Mouse (Mus musculus) midbrain, postnatal 0 days (tissue): ENCODE results near the gene Padi1. TPM values are rescaled to one million over a fixed set of nuclear protein-coding genes. Genes with fewer than 3 reads are reported as not detected.

Source experiments
- ATAC-seq: fragments of 200-750 bp; cut with Nextera tagmentation; 2 replicates; pipeline ENCODE4 v1.8.0; 2017; ENCODE audit warnings: moderate number of reproducible peaks, mild to moderate bottlenecking, moderate TSS enrichment, moderate library complexity; ENCODE audit not compliant: low FRiP score
- DNase-seq: peaks from one replicate; pipeline ENCODE4 v3.0.0-alpha.2; 2015; ENCODE audit warnings: low spot score
- H3K27ac ChIP-seq: fragments of 300-500 bp; sonication (generic); 2 replicates; pipeline ENCODE4 v1.5.1; 2014; ENCODE audit warnings: low read depth, mild to moderate bottlenecking, low read length, mixed read lengths
- H3K27me3 ChIP-seq: fragments of 300-500 bp; sonication (generic); 2 replicates; pipeline ENCODE4 v1.6.1; 2014; ENCODE audit warnings: low read length, control low read depth, mixed read lengths; ENCODE audit not compliant: insufficient read depth
- H3K36me3 ChIP-seq: fragments of 300-500 bp; sonication (generic); 2 replicates; pipeline ENCODE4 v1.6.1; 2014; ENCODE audit warnings: low read length, control low read depth, mixed read lengths; ENCODE audit not compliant: insufficient read depth
- H3K4me1 ChIP-seq: fragments of 300-500 bp; sonication (generic); 2 replicates; pipeline ENCODE4 v1.6.1; 2014; ENCODE audit warnings: mild to moderate bottlenecking, control low read depth, antibody characterized with exemption, low read length, mixed read lengths; ENCODE audit not compliant: insufficient read depth
- H3K4me2 ChIP-seq: fragments of 300-500 bp; sonication (generic); 2 replicates; pipeline ENCODE4 v1.6.1; 2014; ENCODE audit warnings: low read depth, mild to moderate bottlenecking, low read length, mixed read lengths; ENCODE audit not compliant: poor library complexity, severe bottlenecking
- H3K4me3 ChIP-seq: fragments of 300-500 bp; sonication (generic); 2 replicates; pipeline ENCODE4 v1.5.1; 2014; ENCODE audit warnings: low read depth, mild to moderate bottlenecking, low read length, moderate library complexity
- H3K9ac ChIP-seq: fragments of 300-500 bp; sonication (generic); replicated peaks from 2 replicates; pipeline ENCODE4 v1.6.1; 2014; ENCODE audit warnings: mild to moderate bottlenecking, low read length, moderate library complexity, mixed read lengths; ENCODE audit not compliant: poor library complexity, severe bottlenecking
- H3K9me3 ChIP-seq: fragments of 300-500 bp; sonication (generic); 2 replicates; pipeline ENCODE4 v1.6.1; 2016; ENCODE audit warnings: low read length, control low read depth
- CTCF ChIP-seq: IDR thresholded peaks from 2 replicates; pipeline ENCODE4 v1.5.1; 2016; ENCODE audit warnings: antibody characterized with exemption, mild to moderate bottlenecking
- WGBS: fragments of 180-500 bp; shearing (Covaris S2); extraction: QIAGEN DNeasy Blood & Tissue Kit; methylation state at CpG from one replicate; pipeline ENCODE4 v1.1.7; 2014; 5-methylcytosine and 5-hydroxymethylcytosine counted together
- polyA plus RNA-seq: library from polyadenylated mRNA; unstranded; fragments of >200 nt; fragmentation: Nextera tagmentation; extraction: Ambion mirVana; gene quantifications from 2 replicates; pipeline ENCODE4 v1.2.1, GENCODE M21; 2015
- total RNA-seq: library from RNA; depleted of rRNA; stranded (reverse); fragments of >200 nt; gene quantifications from 2 replicates; pipeline ENCODE4 v1.2.3, GENCODE M21; 2014

Gene Padi1
- total and polyA plus RNA-seq, 2 experiments from 2014 or later = 0.16 TPM; not detected in 1

GRCm38 (mm10) chr4:140877441-140877840, 31.9 kb upstream of the Padi1 start:
- H3K36me3 ChIP-seq = no peaks in the 10 kb centered on the region
- no peak overlapping the region for H3K27ac ChIP-seq
- H3K4me2 ChIP-seq = no peak overlapping the region
- ATAC-seq = no peak
- no peak overlapping the region for H3K9ac ChIP-seq
- 67% methylated on average over 9 of the region's 9 CpGs for WGBS
- no peak overlapping the region for H3K4me3 ChIP-seq
- H3K9me3 ChIP-seq = 0 out of 2 replicates have a peak, but pooled peaks cover 4% of the 10 kb centered on the region
- no peak for TF ChIP-seq CTCF
- H3K4me1 ChIP-seq = no peaks in the 10 kb centered on the region
- H3K27me3 ChIP-seq = no peaks in the 10 kb centered on the region
- DNase-seq = no peak

- no peak overlapping the region for H3K27ac ChIP-seq
Observed at GRCm38 (mm10) chr4:140876681-140877080, 31.1 kb upstream of the Padi1 start.

GRCm38 (mm10) chr4:140876161-140876560, 30.6 kb upstream of the Padi1 start:
- Histone ChIP-seq H3K4me2 (no peak overlapping the region), H3K9ac (no peak overlapping the region), H3K27ac (no peak overlapping the region), H3K4me1 (no peaks in the 10 kb centered on the region), H3K27me3 (no peaks in the 10 kb centered on the region), H3K9me3 (0 out of 2 replicates have a peak, but pooled peaks cover 4% of the 10 kb centered on the region), H3K36me3 (no peaks in the 10 kb centered on the region), H3K4me3 (no peak overlapping the region)
- no peak for TF ChIP-seq CTCF
- DNase-seq = no peak
- WGBS = 94% methylated on average over 8 of the region's 8 CpGs
- no peak for ATAC-seq

More at GRCm38 (mm10) chr4:140876681-140877080, 31.1 kb upstream of the Padi1 start:
- no peak overlapping the region for H3K4me3 ChIP-seq
- H3K9me3 ChIP-seq = 0 out of 2 replicates have a peak, but pooled peaks cover 4% of the 10 kb centered on the region
- H3K4me2 ChIP-seq = no peak overlapping the region
- DNase-seq (no peak), ATAC-seq (no peak)
- H3K27me3 ChIP-seq = no peaks in the 10 kb centered on the region
- H3K9ac ChIP-seq = no peak overlapping the region
- WGBS = 76% methylated on average over 6 of the region's 6 CpGs
- H3K36me3 ChIP-seq = no peaks in the 10 kb centered on the region
- H3K4me1 ChIP-seq = no peaks in the 10 kb centered on the region
- no peak for TF ChIP-seq CTCF

- no peak overlapping the region for H3K27ac ChIP-seq
- 77% methylated on average over 11 of the region's 11 CpGs for WGBS
- H3K36me3 ChIP-seq = no peaks in the 10 kb centered on the region
- ATAC-seq = no peak
- no peak for TF ChIP-seq CTCF
- H3K27me3 ChIP-seq = peaks cover 6% of the 10 kb centered on the region; the same call in 1 of the 2 replicates
- H3K9ac ChIP-seq = no peak overlapping the region
- no peak overlapping the region for H3K4me3 ChIP-seq
- no peaks in the 10 kb centered on the region for H3K4me1 ChIP-seq
- H3K9me3 ChIP-seq = 0 out of 2 replicates have a peak, but pooled peaks cover 4% of the 10 kb centered on the region
- DNase-seq = no peak
- no peak overlapping the region for H3K4me2 ChIP-seq
Observed at GRCm38 (mm10) chr4:140873011-140873410, 27.4 kb upstream of the Padi1 start.

GRCm38 (mm10) chr4:140872686-140872992, 27.1 kb upstream of the Padi1 start:
- ATAC-seq = no peak
- 85% methylated on average over 5 of the region's 5 CpGs for WGBS
- Histone ChIP-seq H3K27me3 (peaks cover 6% of the 10 kb centered on the region; the same call in 1 of the 2 replicates), H3K4me1 (no peaks in the 10 kb centered on the region), H3K9me3 (0 out of 2 replicates have a peak, but pooled peaks cover 4% of the 10 kb centered on the region), H3K27ac (no peak overlapping the region), H3K4me3 (no peak overlapping the region), H3K9ac (no peak overlapping the region), H3K4me2 (no peak overlapping the region), H3K36me3 (no peaks in the 10 kb centered on the region)
- DNase-seq = no peak
- no peak for TF ChIP-seq CTCF

GRCm38 (mm10) chr4:140871851-140872685, 26.5 kb upstream of the Padi1 start:
- TF ChIP-seq CTCF = no peak
- no peak overlapping the region for H3K9ac ChIP-seq
- H3K36me3 ChIP-seq = no peaks in the 10 kb centered on the region
- H3K4me2 ChIP-seq = no peak overlapping the region
- WGBS = 89% methylated on average over 8 of the region's 8 CpGs
- DNase-seq (no peak), ATAC-seq (no peak)
- no peaks in the 10 kb centered on the region for H3K4me1 ChIP-seq
- H3K27ac ChIP-seq = no peak overlapping the region
- peaks cover 6% of the 10 kb centered on the region; the same call in 1 of the 2 replicates for H3K27me3 ChIP-seq
- no peak overlapping the region for H3K4me3 ChIP-seq
- H3K9me3 ChIP-seq = 0 out of 2 replicates have a peak, but pooled peaks cover 4% of the 10 kb centered on the region
